Mouse (Mus musculus): Measurements from ENCODE around the gene Blmh.
"Not testable (repeated sequence)": the region's sequence is repeated elsewhere in the genome, so short reads cannot be mapped to it uniquely, and the experiment has no call there.

Gene Blmh

DNA sequence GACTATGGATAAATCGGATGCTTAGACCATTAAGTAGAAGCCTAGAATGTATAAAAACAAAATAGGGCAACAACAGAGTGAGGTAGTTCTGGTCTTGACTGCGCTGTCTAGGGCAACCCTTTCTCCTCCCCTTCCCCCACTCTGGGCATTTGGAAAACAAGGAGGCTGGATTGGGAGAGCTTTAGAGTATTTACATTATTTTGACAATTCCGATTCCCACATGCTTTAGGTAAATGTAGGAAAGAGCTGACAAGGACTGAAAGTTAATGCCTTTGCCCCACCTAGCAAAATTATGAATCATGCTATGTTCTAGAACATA is 7.4 kb upstream of the Blmh start:
- DNase-seq, result no peak

DNA sequence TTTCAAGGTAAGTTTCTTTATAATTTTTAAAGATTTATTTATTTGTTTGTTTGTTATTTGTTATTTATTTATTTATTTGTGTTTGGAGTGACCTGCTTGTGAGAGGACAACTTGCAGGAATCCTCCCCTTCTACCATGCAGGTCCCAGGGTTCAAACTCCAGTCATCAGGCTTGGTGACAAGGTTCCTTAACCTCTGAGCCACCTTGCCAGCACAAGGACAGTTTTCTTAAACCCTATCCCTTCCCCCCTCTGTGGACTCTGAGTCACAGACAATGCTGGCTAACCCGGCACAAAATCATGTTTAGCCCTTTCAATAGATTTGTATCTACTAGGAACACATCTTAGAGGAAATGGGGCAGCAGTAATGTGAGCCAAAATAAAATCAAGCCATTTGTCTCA is 4.0 kb upstream of the Blmh start:
- DNase-seq, result no peak

DNA sequence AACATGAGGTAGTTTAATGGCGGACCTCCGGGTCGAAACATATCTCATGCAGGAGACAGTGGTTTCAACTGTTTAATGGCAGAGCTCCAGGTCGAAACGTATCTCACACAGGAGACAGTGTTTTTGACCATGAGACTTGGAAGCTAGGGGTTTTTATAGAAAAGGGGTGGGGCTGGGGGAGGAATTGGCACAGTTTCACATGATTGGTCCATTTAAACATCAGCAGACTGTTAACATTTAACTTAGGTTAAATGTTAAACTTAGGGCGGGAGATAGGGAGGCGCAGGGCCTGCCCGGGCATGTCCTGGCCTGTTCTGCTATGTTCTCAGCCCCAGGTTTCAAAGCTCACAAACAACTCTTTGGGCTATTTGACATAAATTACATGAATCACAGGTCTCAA is 4.0 kb downstream of the Blmh start:
- DNase-seq, result not testable (repeated sequence)

DNA sequence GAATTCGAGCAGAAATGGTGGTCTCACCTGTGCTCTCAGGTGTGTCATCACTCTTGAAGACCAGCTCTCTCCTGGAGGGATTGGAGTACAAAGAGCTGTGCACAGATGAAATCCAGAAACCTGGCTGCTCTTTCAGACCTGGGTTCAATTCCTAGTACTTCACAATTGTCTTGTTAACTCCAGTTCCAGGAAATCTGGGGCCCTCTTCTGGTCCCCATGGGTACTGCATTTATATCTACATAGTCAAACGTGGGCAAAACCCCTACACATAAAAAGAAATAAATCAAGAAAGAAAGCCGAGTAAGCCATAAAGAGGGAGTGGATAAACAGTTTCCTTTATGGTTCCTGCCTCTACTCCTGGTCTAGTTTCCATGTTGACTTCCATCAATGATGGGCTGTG is 8.6 kb downstream of the Blmh start:
- DNase-seq, result no peak

DNA sequence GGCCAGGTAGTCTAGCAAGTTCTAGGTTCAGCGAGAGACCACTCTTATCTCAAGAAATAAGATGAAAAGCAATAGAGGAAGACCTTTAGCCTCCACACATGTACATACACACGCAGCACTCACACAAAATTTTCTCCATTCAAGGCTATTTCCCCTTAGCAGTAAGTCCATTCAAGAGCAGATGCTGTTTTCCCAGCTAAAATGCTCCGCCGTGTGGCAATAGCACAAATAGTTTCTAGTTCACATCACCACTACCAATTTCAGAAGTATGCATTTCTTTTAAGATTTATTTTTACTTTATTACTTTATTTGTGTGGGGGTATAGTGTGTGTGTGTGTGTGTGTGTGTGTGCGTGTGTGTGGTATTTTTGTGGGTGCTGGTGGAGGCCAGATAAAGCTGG is 12.0 kb downstream of the Blmh start:
- no peak for DNase-seq

DNA sequence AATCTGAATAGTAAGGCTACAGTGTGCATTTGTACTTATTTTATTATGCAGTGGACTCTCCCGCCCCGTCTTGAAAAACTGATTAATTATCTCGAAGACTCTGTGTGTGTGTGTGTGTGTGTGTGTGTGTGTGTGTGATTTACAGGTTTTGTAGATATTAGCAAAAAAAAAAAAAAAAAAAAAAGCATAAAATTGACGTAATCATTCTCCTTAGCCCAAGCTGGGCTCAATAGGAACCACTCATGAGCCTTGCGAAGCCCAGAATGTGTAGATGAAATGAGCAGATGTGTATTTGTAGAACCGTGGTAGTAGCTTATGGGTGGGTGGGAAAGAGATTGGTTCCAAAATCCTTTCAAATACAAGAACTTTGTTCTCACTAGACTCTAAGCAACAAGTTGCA is 20.2 kb downstream of the Blmh start:
- DNase-seq, result no peak

DNA sequence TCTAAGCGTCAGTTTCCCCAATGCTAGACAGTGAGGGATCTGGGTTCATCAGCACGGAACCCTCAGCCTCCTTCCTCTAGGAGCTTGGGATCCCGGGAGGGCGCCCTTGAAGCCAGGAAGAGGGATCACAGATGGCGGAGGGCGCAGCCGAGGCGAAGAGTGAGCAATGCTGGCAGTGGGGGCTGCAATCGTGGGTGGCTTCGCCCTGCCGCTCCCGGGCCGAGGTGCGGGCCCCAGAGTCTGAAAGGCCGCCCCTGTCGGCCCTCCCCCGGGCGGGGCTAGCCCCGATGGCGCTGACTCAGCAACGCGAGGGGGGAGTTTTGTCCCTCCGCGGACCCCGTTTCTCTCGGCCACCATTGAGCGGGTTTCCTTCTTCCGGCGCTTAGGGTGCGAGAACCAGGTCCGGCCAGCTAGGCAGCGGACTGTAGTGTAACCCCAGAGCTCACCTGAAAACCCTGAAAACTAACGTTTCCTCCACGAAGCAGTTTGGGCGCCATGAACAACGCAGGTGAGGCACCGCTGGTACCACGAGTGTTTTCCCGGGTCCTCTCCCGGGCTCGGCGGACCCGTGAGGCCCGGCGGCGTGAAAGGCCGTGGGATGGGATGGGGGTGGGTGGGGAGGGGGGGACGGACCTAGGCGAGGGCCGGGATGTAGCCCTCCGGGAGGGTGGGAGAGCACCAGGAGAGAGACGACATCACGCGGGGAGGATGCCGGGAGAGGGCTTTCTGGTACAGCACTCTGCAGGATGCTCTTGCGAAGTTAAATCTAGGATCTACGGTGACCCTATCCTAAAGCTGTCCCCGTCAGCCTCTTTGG is 21.0 kb downstream of the Blmh start:
- DNase-seq, result peak; percentile 90

DNA sequence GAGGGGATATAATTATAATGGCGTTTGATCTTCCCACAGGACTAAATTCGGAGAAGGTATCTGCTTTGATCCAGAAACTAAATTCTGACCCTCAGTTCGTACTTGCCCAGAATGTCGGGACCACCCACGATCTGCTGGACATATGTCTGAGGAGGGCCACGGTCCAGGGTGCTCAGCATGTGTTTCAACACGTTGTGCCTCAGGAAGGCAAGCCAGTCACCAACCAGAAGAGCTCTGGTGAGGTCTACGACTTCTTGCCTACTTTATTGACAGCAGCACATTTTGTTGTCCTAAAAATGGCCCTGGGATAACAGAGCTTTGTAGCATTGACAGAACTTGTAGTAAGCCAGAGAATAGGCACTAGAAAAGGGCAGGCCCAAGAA is 21.6 kb downstream of the Blmh start:
- peak; percentile 34 for DNase-seq

DNA sequence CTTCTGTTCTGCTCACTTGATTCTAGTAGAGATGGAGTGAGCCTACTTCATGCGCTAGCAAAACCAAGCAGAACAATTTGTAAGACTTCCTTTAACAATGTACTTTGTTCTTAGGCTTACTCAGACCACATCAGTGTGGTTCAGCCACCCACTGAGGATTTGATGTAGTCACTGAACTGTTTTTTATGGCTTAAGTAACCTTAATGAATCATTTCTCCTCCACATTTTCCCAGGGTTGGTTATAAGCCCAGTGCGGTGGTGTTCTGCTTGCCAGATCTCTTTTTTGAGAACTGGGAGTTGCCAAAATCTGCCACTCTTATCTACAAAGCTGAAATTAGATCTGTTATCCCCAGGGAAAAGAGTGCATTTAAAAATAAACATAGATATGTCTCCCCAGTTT is 28.9 kb downstream of the Blmh start:
- no peak for DNase-seq

DNA sequence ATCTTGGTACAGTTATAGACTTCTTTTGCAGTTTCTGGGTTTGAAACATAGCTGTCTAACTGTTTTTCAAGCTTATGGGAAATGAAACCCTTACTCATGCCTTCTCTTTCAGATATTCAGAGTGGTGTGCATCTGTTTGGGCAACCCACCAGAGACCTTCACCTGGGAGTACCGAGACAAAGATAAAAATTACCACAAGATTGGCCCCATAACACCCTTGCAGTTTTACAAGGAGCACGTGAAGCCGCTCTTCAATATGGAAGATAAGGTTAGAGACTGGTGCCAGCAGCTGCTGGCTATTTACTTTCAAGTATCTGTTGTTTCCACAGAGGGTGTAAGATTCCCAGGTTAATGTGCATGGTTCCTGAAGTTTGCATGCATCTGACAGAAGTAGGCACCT is 41.1 kb downstream of the Blmh start:
- no peak for DNase-seq

DNA sequence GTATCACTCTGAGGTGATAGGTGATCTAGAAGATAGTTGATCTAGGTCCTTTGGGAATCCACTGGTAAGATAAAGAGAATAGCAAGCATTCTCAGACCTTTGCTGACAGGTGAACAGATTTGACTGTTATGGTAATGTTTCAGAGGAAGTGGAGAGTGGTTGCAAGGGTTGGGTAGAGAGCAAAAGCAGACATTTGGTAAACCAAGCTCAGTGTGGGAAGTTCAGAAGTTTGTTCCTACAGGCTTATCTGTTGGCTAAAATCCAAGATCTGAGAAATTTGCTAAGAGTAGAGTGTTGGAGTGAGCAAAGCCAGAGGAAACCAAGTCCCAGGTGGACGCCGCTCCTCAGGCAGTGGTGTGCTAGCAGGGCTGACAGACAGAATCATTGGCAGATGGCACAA is 45.7 kb downstream of the Blmh start:
- DNase-seq, result no peak

DNA sequence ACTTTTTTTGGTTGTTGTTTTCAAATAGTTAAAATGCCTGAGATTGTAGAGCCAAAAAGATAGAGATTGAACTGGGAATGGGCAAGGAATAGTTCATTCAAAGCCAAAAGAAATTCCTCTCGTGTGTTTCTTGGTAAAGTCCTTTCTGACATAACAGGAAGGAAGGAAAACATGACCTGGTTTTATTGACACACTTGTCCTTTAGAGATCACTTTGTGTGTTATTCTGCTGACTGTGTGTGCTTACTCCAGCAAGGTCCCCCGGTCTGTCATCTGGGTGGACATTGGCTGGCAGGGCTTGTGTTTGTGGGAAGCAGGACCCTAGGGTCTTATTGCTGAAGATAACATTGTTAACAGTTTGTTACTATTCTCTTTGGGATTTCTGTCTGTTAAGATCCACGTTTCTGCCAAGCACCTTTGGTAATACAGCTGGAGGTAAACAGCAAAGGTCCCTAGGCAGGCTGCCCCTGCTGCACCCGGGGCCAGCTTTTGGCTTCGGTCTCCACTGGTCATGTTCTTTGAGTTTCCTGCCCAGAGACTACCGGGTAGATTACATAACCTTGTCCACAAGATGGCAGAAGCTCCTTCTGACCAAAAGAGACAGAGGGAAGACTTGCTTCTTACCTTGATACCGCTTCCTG is 50.2 kb downstream of the Blmh start:
- DNase-seq, result no peak

DNA sequence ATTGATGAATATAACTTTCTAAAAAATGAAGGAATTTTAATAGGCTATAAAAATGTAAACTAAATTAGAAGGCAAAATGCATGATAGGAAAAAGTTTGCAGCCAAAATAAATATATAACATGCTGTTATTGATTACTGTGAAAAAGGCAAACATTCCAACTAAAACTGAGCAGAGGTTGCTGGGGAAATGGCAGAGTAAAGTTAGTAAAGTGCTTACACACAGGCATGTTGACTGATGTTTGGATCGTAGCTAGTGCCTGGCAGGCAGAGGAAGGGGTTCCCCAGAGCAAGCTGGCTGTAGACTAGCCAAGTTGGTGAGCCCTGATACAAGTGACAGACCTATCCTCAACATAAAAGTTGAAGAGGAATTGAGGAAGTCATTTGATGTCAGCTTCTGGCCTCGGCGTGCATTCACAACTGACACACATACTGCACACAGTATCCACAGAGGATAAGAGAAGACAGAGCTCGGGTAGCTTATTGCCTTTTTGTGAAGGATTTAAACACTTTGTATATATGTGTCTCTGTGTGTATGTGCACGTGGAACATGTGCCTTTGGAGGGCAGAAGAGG is 57.0 kb downstream of the Blmh start:
- no peak for DNase-seq

DNA sequence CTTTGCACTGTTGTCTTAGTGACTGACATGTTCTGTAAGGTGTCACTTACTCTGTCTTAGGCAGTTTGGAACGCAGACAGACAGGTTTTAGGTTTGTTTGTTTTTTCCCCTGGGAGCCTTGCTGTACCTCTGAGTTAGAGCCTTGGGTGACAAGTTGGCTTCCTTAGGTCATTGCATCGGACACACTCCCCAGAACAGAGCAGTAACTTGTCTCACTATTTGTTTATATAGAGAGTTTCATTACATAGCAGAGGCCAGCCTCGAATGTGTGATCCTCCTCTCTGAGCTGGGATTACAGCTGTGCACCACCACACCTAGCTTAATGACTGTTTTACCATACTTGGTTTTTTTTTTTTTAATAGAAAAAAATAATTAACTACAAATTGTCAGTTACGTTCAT is 57.8 kb downstream of the Blmh start:
- no peak for DNase-seq

DNA sequence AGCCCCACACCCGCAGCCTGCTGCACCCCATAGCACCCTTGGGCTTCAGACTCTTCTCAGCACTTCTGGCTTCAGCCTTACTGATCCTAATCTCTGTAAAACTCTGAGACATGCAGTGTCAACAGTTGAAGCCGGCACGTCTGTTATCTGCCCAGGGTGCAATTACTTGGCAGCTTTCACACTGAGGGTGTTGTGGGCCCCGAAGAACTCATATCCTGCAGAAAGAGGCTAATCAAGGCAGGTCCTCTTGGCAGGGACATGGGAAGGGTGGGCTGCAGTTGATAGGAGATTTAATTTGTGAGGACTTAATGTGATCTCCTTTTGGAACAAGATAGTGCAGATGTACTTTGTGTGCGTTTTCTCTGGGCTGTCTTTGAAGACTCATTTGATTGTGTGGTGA is 59.0 kb downstream of the Blmh start:
- no peak for DNase-seq

DNA sequence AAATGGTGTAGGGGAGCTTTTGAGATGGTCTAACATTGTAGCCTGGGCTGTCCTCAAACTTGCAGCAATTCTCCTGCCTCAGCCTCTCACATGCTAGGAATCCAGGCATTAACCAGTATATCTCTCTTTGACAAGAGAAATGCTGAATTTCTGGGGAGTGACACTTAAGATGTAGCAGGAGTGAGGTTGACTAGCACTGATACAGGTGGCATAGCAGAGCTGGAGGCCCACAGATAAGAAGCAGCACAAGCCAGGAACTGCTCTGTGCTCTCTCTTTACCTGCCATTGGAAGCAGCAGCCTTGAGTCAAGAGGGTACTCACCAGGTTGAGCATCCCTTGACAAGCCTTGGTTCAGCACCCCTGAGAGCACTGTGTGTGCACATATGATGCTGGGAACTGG is 59.6 kb downstream of the Blmh start:
- no peak for DNase-seq

DNA sequence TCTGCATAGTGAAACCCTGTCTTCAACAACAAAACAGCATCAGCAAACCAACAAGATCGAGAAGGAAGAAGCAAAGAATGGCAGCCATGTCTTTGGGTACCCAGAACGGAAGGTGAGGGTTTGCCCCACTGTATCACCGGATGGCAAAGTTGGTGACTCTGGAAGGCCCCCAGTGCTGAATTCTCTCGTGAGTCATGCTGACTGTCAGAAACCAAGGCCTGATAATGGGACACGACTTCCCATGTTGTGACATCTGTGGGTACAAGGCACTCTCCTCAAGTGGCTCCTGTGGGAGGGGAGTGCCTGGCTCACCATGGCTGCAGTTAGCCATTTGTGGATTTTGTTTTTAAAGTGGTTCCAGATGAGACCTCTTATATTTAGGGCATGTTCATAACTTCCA is 66.2 kb downstream of the Blmh start:
- DNase-seq, result no peak

DNA sequence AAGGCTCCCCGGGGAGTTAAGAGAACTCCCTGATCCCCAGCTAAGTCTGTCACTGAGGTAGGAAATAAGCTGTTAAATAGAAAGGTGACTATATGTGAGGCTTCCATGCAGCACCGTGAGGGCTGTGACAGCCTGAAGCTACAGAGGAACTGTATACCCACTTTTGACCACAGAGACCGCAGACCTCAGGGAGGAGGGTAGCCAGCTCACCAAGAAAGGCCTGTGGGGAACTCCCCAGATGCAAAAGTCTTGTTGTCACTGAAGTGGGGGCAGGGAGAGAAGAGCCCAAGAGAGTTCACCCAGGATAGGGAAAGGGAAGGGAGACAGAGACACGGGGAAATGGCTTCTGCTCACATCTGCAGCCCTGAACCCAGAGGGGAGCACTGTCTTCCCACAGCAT is 68.3 kb downstream of the Blmh start:
- no peak for DNase-seq

DNA sequence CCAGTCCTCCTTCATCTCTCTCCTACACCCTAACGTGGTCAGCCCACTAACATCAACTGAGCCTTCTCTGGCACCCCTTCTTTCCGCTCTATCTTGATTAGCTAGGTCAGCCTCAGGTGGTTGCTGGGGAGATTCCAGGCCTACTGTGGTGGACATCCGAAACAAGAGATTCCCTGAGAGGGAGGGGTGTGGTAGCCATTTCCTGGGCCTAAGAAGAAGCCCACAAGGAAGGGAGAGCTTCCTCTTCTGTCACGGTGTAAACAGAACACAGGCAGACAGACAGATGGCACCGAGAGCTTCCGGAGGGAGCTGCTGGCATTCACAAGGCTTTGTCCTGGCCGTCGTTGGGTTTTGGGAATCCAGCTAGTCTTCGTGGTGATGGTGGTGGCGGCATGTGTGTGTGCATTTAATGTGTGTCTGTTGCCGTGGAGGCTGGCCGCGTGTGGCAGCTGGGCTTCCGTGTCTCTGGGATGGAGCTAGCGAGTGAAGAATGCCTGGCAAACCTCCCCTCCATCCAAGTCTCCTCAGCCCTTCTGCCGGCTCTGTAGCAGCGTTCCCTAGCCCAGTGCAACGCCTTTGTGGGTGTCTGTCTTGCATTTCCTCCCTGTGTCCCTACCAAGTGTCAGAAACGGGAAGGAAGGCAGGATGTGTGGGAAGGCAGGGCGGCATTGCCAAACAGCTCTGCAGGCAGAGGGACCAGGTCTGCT is 71.5 kb downstream of the Blmh start:
- DNase-seq, result no peak

DNA sequence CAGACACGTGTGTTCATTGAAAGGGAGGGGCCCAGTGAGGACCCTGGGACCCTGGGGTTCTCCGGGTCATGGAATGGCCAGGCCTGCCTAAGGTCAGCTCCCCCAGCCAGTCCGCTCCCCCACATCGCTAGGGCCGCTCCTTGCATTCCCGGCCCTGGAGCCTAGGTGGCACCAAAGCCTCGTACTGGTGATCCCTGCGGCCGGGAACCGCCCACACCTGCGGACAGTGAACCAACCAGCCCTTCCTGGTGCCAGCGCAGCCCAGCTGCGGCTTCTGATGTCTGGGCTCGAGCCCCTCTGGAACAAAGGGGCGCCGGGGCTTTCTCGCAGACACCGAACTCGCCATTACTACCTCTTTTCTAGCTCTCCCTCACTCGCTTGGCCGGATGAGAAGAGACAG is 72.7 kb downstream of the Blmh start:
- peak; percentile 55 for DNase-seq

DNA sequence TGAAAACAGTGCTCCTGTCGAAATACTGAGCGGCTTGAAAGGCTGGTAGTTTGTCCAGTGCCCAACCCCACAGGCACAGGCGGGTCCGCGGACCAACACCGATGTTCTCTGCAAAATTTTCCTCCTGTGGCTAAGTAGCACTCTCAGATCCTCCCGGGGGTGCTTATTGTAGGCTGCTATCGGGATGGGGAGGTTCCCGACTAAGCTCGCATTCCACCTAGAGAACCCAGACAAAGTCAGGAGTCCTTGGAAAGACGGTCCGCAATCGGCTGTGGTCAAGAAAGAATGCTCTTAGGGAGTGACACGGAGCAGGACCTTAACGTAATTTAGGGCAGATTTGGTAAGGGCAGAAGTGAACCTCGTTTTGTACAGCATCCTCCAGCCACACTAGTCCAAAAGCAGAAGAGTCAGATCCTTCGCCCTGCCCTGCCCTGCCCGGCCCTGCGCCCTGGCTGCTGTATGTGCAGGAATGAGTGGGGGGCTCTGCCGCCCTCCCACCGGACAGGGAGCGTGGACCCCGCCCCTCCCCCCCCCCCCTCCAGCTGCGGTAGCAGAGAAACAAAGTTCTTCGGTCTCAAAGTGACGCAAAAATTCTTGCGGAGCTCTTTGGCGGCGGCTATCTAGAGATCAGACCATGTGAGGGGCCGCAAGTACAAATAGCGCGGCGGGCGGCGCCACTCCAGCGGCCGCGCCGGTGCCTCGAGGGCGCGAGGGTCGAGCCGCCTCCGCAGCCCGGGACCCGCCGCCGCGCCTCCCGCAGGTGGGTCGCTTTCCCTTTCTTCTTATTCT is 73.5 kb downstream of the Blmh start, which contains the start of gene Slc6a4:
Gene Slc6a4 (plus strand): TSS at position 688 of the 789 bp plus-strand sequence.
- no peak for DNase-seq

DNA sequence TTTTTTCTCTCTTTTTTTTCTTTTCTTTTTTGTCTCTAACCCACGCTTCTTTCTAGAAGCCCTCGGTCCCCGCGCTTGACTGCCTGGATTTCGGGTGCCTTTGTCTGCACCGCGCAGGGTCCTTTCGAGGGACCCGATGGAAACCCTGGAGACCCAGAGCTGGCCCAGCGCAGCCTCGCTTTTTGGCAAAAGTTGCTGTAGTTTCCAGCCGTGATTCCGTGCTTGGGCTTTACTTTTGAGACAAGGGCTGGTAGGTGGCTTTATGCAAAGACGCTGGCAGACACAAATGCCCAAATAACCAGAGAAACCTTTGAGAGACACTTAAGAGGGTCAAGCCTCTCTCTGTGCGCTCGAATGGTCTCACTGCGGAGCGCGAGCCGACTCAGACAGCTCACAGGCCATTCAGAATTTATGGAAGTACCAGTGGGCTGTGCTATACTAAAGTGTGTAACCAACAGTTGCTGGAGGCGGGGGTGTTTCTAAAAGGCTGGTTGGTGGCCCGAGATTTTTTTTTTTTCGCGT is 74.2 kb downstream of the Blmh start:
- no peak for DNase-seq

DNA sequence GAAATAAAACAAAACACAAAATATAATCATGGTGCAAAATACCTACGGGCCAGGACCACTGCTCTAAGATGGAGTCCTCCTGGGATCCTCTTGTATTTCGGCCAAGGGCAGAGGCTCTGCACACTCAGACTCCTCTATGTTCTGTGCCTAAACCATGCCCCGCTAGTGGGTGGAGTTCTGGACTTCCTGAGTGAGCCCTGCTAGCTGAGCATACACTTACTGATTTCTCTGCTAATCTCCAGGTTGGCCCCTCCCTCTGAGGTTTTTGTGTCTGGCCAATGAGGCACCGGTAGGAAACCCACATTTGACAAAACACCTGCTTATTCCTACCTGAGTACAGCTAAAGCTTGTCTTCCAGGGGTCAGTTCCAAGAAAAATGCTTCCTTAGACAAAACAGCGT is 76.1 kb downstream of the Blmh start:
- DNase-seq, result no peak

Data from cerebellum, adult 11-12 months (tissue).